Mouse (Mus musculus) layer of hippocampus, postnatal 10 days (tissue): Measurements from ENCODE around the gene Slc44a3. TPM values are rescaled to one million over a fixed set of nuclear protein-coding genes. Genes with fewer than 3 reads are reported as not detected.

Source experiments
- DNase-seq, 2 experiments: peaks; one replicate each; pipeline ENCODE4 v3.0.0; 2021; ENCODE audit warnings: low spot score in 2 of 2
- total RNA-seq, 2 experiments: library from RNA; stranded (reverse); gene quantifications; 2 replicates each; pipeline ENCODE4 v1.2.3; 2021

The Slc44a3 gene
- total RNA-seq, 2 experiments from 2014 or later: 0.11 to 0.14 TPM

GRCm38 (mm10) chr3:121461477-121461876 is 70.7 kb downstream of the Slc44a3 start:
- DNase-seq: no peak

GRCm38 (mm10) chr3:121460473-121461193 is 71.6 kb downstream of the Slc44a3 start:
- DNase-seq: no peak

- DNase-seq: no peak
Observed at GRCm38 (mm10) chr3:121458545-121459492, 73.4 kb downstream of the Slc44a3 start.

GRCm38 (mm10) chr3:121451404-121451803 is 80.8 kb downstream of the Slc44a3 start:
- no peak for DNase-seq

- DNase-seq: no peak
Observed at GRCm38 (mm10) chr3:121449527-121449926, 82.7 kb downstream of the Slc44a3 start.

- no peak for DNase-seq
Observed at GRCm38 (mm10) chr3:121448606-121449005, 83.6 kb downstream of the Slc44a3 start.

GRCm38 (mm10) chr3:121448029-121448468 is 84.2 kb downstream of the Slc44a3 start:
- DNase-seq: no peak

GRCm38 (mm10) chr3:121446454-121446853 is 85.8 kb downstream of the Slc44a3 start:
- no peak for DNase-seq

GRCm38 (mm10) chr3:121444414-121444813 is 87.8 kb downstream of the Slc44a3 start:
- DNase-seq: no peak

GRCm38 (mm10) chr3:121443861-121444271 is 88.3 kb downstream of the Slc44a3 start:
- DNase-seq: no peak

GRCm38 (mm10) chr3:121442288-121442687 is 89.9 kb downstream of the Slc44a3 start:
- DNase-seq: no peak

- DNase-seq: no peak
Observed at GRCm38 (mm10) chr3:121441504-121441903, 90.7 kb downstream of the Slc44a3 start.

GRCm38 (mm10) chr3:121439623-121440161 is 92.5 kb downstream of the Slc44a3 start:
- DNase-seq: no peak

- no peak for DNase-seq
Observed at GRCm38 (mm10) chr3:121437996-121438395, 94.2 kb downstream of the Slc44a3 start.

- DNase-seq: no peak
Observed at GRCm38 (mm10) chr3:121437070-121437469, 95.1 kb downstream of the Slc44a3 start.

GRCm38 (mm10) chr3:121435296-121435695 is 96.9 kb downstream of the Slc44a3 start:
- no peak for DNase-seq

GRCm38 (mm10) chr3:121433968-121434533 is 98.2 kb downstream of the Slc44a3 start:
- DNase-seq: no peak

GRCm38 (mm10) chr3:121433359-121433758 is 98.8 kb downstream of the Slc44a3 start:
- no peak for DNase-seq

GRCm38 (mm10) chr3:121430289-121430936 is 101.8 kb downstream of the Slc44a3 start:
- DNase-seq: no peak

- DNase-seq: no peak
Observed at GRCm38 (mm10) chr3:121429469-121429868, 102.7 kb downstream of the Slc44a3 start.

GRCm38 (mm10) chr3:121428696-121429259 is 103.4 kb downstream of the Slc44a3 start:
- DNase-seq: no peak
